Mouse (Mus musculus) thymus, adult 2 months (tissue): Measurements from ENCODE around the gene Ghdc. TPM values are rescaled to one million over a fixed set of nuclear protein-coding genes. Genes with fewer than 3 reads are reported as not detected.

Experiments used
- DNase-seq: peaks from one replicate; pipeline ENCODE4 v3.0.0; 2021
- H3K27ac ChIP-seq: fragments of 200-500 bp; 2 replicates; pipeline ENCODE4 v1.5.1; 2012; ENCODE audit warnings: low read length, control low read depth; ENCODE audit not compliant: control insufficient read depth, insufficient read depth
- H3K27me3 ChIP-seq: fragments of 200-500 bp; 2 replicates; pipeline ENCODE4 v1.6.1; 2012; ENCODE audit warnings: mild to moderate bottlenecking, low read length, moderate library complexity, mixed read lengths; ENCODE audit not compliant: control insufficient read depth, insufficient read depth
- H3K36me3 ChIP-seq: fragments of 200-500 bp; 2 replicates; pipeline ENCODE4 v1.6.1; 2012; ENCODE audit warnings: mild to moderate bottlenecking, low read length, moderate library complexity; ENCODE audit not compliant: control insufficient read depth, insufficient read depth
- H3K4me1 ChIP-seq: fragments of 200-500 bp; replicated peaks from 2 replicates; pipeline ENCODE4 v1.6.1; 2012; ENCODE audit warnings: low read length; ENCODE audit not compliant: control insufficient read depth, insufficient read depth
- H3K4me3 ChIP-seq: fragments of 200-500 bp; 2 replicates; pipeline ENCODE4 v1.5.1; 2012; ENCODE audit warnings: mild to moderate bottlenecking, low read length, control low read depth, moderate library complexity; ENCODE audit not compliant: control insufficient read depth, insufficient read depth
- CTCF ChIP-seq: fragments of 200-500 bp; IDR thresholded peaks from 2 replicates; pipeline ENCODE4 v1.5.1; 2012; ENCODE audit warnings: mild to moderate bottlenecking, control low read depth, low read length, moderate library complexity, borderline replicate concordance; ENCODE audit not compliant: control insufficient read depth, poor library complexity, insufficient read depth; ENCODE audit errors: extremely low read depth
- POLR2A ChIP-seq: fragments of 200-500 bp; IDR thresholded peaks from 2 replicates; pipeline ENCODE4 v1.6.1; 2012; ENCODE audit warnings: mild to moderate bottlenecking, low read length, control low read depth, moderate library complexity; ENCODE audit not compliant: control insufficient read depth, poor library complexity, insufficient read depth; ENCODE audit errors: extremely low read depth
- WGBS: fragments of 180-500 bp; shearing (Covaris S2); methylation state at CpG from one replicate; pipeline ENCODE4 v1.1.7; 2018; 5-methylcytosine and 5-hydroxymethylcytosine counted together
- polyA plus RNA-seq: library from polyadenylated mRNA; depleted of rRNA; stranded (reverse); fragments of >200 nt; gene quantifications from 2 replicates; pipeline ENCODE4 v1.2.3, GENCODE M21; 2012

Gene Ghdc
- polyA plus RNA-seq, 1 experiment, result 7.9 TPM

DNA sequence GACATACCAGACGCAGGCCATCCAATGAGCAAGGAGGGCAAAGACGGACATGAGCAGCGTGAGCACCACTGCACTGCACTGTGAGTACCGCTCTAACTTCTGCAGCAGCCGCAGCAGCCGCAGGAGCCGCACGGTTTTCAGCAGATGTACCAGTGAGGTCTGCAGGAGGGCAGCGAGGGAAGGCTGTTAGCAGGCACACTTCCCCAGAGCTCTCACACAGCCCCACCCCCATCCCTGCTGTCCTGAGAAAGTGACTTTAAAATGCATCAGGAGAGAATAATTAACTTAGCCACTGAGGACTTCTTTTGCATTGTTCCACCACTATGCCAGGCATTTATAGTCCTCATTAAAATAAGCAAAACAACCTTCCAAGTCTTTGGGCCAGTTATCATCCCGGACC is 18.5 kb downstream of the Ghdc start:
- TF ChIP-seq CTCF (no peak), POLR2A (no peak)
- peaks cover 10% of the 10 kb centered on the region for H3K4me1 ChIP-seq
- H3K36me3 ChIP-seq, result no peaks in the 10 kb centered on the region
- H3K27me3 ChIP-seq, result no peaks in the 10 kb centered on the region
- DNase-seq, result no peak
- WGBS, result 56% methylated on average over 10 of the region's 10 CpGs
- no peak overlapping the region for H3K4me3 ChIP-seq
- H3K27ac ChIP-seq, result no peak overlapping the region

DNA sequence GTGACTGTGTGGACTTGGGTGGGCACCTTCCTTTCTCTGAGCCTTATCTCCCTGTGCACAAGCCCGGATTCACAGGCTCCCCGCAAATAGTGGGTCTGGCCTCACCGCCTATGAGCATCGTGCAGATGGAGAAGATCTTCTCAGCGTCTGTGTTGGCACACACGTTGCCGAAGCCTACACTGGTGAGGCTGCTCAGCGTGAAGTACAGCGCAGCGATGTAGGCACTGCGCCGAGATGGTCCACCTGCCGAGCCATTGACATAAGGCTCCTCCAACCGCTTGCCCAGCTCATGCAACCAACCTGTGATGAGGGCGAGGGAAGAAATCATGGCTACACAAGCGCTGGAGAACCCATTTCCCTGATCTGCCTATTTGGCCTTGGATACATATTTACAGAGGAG is 20.6 kb downstream of the Ghdc start:
- TF ChIP-seq POLR2A, result no peak
- TF ChIP-seq CTCF, result no peak
- no peaks in the 10 kb centered on the region for H3K36me3 ChIP-seq
- no peak overlapping the region for H3K27ac ChIP-seq
- H3K27me3 ChIP-seq, result no peaks in the 10 kb centered on the region
- no peak overlapping the region for H3K4me3 ChIP-seq
- DNase-seq, result no peak
- H3K4me1 ChIP-seq, result peaks cover 10% of the 10 kb centered on the region
- WGBS, result 93% methylated on average over 16 of the region's 16 CpGs

DNA sequence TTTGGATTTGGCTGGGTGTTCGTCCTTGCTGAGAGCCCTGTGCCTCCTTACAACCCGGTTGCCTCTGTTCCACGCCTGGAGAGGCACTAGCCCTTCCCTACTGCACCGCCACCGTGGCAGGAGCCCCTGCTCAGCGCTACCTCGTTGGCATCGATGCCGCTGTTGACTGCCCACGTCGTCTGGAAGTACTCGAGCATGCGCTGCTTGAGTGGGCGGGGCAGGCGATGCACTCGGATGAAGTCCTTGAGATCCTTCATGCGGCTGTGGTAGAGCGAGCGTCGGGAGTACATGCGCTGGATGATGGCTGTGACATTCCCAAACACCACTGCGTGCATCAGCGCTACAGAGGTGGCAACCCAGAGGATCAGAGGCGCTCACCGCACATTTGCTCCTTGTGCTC is 21.3 kb downstream of the Ghdc start:
- no peaks in the 10 kb centered on the region for H3K27me3 ChIP-seq
- TF ChIP-seq CTCF, result no peak
- H3K36me3 ChIP-seq, result no peaks in the 10 kb centered on the region
- H3K27ac ChIP-seq, result no peak overlapping the region
- peaks cover 9% of the 10 kb centered on the region for H3K4me1 ChIP-seq
- no peak for DNase-seq
- 67% methylated on average over 25 of the region's 25 CpGs for WGBS
- H3K4me3 ChIP-seq, result no peak overlapping the region

DNA sequence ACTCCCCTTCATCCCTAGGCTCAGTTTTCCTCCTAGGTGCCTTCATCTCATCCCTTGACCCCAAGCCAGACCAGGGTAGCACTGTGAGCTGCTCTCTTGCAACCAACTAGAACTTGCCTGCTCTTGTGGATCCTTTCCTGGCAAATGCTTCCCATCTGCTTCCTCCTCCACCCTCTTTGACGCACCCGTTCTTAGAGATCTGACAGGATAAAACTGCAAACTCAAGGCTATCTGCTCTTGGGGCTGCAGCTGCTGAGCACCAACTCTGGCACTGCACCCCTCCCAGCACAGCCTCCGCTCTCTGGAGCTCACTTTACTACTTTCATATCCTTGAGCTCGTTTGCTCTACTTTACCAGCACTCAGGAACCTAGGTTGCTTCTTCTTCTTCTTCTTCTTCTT is 22.1 kb downstream of the Ghdc start:
- WGBS, result 74% methylated on average over 4 of the region's 4 CpGs

DNA sequence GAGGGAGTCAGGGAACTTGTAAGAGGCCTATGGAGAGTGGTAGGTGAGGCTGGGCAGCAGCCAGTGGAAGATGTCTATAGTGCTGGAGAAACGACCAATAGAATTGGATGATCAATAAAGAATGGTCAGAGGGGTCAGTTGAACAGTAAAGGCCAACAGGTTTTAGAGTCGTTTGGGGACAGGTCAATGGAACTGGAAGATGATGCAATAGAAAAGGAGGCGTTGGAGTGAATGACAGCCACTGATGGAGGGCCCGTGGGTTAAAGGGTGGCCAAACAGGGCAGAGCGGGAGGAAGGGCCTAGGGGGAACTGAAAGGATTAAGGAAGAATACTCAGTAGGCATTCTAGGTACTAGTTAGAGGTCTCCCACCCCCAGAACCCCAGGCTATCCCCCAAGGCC is 23.6 kb downstream of the Ghdc start:
- WGBS, result 83% methylated on average over 5 of the region's 5 CpGs
- Histone ChIP-seq H3K27me3 (no peaks in the 10 kb centered on the region), H3K27ac (no peak overlapping the region), H3K4me3 (no peak overlapping the region), H3K4me1 (no peaks in the 10 kb centered on the region; the same call in 1 of the 2 replicates), H3K36me3 (no peaks in the 10 kb centered on the region)
- DNase-seq, result no peak
- TF ChIP-seq POLR2A (no peak), CTCF (no peak)

More for the DNA sequence above, 22.1 kb downstream of the Ghdc start:
- no peak for DNase-seq
- Histone ChIP-seq H3K4me1 (peaks cover under 1% of the 10 kb centered on the region), H3K36me3 (no peaks in the 10 kb centered on the region), H3K27me3 (no peaks in the 10 kb centered on the region), H3K27ac (no peak overlapping the region), H3K4me3 (no peak overlapping the region)
- TF ChIP-seq CTCF (no peak), POLR2A (no peak)

DNA sequence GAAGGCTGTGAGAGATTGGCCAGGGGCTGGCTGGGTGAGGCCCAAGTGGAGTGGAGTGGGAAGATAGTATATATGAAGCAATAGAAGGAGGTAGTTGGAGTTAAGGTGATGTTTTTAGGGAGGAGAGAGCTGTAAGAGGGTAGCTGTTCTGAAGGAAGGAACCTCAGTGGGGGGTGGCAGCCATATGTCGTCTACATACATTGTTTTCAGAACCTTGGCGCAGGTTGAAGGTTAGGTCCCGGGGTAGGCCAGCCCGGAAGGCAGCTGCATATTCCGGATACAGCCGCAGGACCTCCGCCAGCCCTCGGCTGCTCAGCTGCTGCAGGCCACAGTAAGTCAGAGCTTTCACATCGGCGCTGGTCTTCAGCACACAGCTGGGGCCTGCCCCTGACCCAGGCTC is 24.2 kb downstream of the Ghdc start:
- TF ChIP-seq POLR2A, result no peak
- no peak for TF ChIP-seq CTCF
- no peak for DNase-seq
- WGBS, result 94% methylated on average over 10 of the region's 10 CpGs

DNA sequence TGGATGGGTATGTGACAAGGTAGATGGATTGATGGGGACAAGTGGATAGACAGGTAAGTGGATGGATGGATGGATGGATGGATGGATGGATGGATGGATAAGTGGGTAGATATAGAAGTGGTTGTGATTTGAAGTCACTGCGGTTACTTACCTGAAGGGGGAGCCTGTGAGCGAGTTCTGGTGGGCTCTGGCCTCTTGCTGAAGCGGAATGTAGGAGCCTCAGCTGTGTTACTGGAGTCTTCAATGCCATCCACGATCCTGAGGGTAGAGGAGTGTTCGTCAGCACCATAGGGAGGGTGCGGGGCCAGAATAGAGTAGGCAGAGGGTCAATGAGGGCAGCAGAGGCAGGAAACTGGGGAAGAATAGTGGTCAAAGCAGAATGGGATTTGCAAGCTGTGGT is 25.7 kb downstream of the Ghdc start:
- TF ChIP-seq POLR2A (no peak), CTCF (peak; percentile 41; the same call in 1 of the 2 replicates)
- Histone ChIP-seq H3K4me1 (no peaks in the 10 kb centered on the region; the same call in 1 of the 2 replicates), H3K27ac (no peak overlapping the region), H3K4me3 (no peak overlapping the region), H3K36me3 (no peaks in the 10 kb centered on the region), H3K27me3 (no peaks in the 10 kb centered on the region)
- DNase-seq, result peak; percentile 61
- 23% methylated on average over 6 of the region's 6 CpGs for WGBS

More for the DNA sequence above, 24.2 kb downstream of the Ghdc start:
- no peaks in the 10 kb centered on the region; the same call in 1 of the 2 replicates for H3K4me1 ChIP-seq
- no peak overlapping the region for H3K27ac ChIP-seq
- H3K27me3 ChIP-seq, result no peaks in the 10 kb centered on the region
- H3K4me3 ChIP-seq, result no peak overlapping the region
- H3K36me3 ChIP-seq, result no peaks in the 10 kb centered on the region
